Mouse (Mus musculus) hematopoietic stem cell, adult 5-6 weeks (primary cell): ENCODE results near the gene Zfp963. TPM values are rescaled to one million over a fixed set of nuclear protein-coding genes. Genes with fewer than 3 reads are reported as not detected.

Experiments
- ATAC-seq, 2 experiments: fragments of 125-278 bp in 1 of 2; replicated peaks in 1 of 2; 2 replicates each; pipeline ENCODE4 v1.8.0; 2016 to 2017; ENCODE audit warnings: inconsistent platforms in 2 of 2, mild to moderate bottlenecking in 2 of 2, moderate number of reproducible peaks in 2 of 2, low read depth in 1 of 2, moderate TSS enrichment in 1 of 2; ENCODE audit not compliant: low FRiP score in 2 of 2, poor library complexity in 2 of 2, severe bottlenecking in 2 of 2, insufficient read depth in 1 of 2, low TSS enrichment in 1 of 2
- total RNA-seq: library from RNA; stranded (forward); fragments of 172-1452, 232-1000 nt; gene quantifications from 2 replicates; pipeline ENCODE4 v1.2.3, GENCODE M21; 2017

Zfp963 gene
- 4.8 and 9.7 TPM in 2 replicates for total RNA-seq

DNA sequence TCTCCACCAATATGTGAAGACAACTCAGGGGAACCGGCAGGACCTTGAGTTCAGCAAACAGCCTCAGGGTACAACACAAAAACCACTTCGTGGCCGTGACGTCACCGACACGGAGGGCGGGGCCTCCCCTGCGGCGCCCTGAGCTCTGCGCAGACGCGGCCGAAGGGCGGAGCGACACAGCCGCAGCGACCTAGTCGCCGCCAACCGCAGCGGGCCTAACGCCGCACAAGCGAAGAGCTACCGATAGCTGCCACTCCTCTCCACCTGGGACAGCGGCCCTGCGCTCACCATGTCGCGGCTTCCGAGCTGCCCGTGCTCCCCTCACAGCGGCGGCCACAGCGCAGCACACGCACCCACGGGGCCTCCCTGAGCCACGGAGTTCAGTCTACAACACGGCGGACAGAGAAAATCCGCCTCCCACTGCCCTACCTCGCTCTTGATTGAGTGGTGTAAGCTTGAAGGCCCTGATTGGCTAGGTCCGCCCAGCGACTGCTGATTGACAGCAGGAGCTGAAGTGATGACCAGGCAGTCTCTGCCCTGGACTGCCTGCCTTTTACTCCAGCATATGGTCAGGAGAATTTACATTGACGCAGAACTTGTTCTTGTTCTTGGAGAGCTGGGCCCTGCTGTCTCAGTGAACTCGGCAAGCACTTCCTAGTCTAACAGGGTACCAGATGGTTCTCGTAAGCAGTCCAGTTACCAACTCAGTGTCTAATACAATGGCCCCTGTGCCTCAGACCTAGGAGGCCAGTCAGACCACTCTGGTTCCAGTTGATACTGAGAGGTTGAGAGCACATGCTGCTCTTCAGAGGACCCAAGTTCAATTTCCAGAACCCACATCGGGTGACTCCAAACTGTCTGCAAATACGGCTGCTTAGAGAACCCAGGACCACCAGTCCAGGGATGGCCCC, at the start of gene Zfp963:
Gene Zfp963, minus strand, starts transcription at position 427 of the 911 bp plus-strand sequence.
- peak; percentile 93 to 96 for ATAC-seq

DNA sequence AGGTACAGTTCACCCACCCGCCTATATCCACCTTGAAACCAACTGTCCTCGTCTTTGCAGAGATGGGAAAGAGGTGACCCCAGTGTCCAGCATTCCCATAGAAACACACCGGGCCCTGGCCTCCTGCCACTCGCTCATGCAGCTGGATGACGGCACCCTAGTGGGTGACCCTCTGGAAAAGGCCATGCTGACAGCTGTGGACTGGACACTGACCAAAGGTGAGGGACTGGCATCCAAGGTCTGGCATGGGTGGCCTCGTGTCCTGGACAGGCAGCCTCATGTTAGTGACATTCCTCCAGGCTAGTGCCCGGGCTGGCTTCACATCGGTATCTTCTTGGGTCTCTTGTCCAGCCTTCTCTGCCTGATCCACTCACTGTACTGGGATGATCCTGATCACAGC, 49.5 kb upstream of the Zfp963 start:
- no peak for ATAC-seq

DNA sequence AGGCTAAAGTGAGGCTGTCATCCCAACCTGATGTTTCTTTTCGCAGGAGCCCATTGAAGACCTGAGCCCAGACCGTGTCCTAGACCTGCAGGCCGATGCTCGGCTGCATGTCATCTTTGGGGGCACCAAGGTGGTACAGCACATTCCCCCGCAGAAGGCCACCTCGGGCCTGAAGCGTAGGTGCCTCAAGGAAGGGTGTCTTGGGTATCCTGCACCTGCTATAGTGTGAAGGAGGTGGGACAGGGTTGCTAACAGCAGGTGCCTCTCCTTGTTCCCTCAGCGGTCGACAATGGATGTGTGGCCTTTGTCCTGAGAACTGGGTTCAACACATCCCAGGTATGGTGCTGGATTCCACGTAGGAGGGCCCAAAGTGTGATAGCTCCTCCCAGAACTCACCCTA, 47.9 kb upstream of the Zfp963 start:
- ATAC-seq = no peak

- no peak for ATAC-seq
Measured at GRCm38 (mm10) chr8:69796721-69797345, 47.1 kb upstream of the Zfp963 start.

- ATAC-seq = no peak
Measured at GRCm38 (mm10) chr8:69794901-69795300, 45.1 kb upstream of the Zfp963 start.

GRCm38 (mm10) chr8:69794096-69794495, 44.3 kb upstream of the Zfp963 start:
- no peak for ATAC-seq

GRCm38 (mm10) chr8:69793666-69794065, 43.9 kb upstream of the Zfp963 start:
- no peak for ATAC-seq

DNA sequence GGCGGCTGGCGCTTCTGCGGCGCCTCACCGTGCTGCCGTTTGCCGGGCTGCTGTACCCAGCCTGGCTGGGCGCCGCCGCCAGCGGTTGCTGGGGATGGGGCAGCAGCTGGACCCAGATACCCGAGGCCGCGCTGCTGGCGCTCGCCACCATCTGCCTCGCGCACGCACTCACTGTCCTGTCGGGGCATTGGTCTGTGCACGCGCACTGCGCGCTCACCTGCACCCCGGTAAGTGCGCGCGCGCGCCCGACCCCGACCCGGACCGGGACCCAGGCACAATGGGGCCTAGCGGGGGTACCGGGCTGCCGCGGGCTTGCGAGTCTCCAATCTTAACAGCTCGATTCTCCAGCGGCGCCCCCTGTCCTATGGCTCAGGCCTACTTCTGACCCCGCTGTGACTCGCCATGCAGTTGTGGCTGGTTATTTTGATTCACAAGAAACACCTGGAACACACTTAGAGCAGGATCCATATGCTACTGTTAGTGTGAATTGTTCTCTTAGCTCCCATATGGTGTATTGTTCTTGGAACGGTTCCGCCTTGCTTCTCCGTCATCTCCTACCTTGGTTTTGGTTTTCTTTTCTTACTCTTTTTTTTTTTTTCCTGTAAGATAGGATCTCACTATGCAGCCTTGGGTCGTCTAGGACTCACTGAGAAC, 41.8 kb upstream of the Zfp963 start:
- ATAC-seq = peak in 1 of 2 experiments; percentile 41; a peak in 2 of 4 replicates

GRCm38 (mm10) chr8:69790773-69791367, 41.1 kb upstream of the Zfp963 start, which contains the start of the genes Atp13a1 and Zfp866:
TSS of gene Atp13a1 (plus strand) at chr8:69791163.
TSS of gene Zfp866 (minus strand) at chr8:69791178.
- ATAC-seq = peak; percentile 90 to 95

DNA sequence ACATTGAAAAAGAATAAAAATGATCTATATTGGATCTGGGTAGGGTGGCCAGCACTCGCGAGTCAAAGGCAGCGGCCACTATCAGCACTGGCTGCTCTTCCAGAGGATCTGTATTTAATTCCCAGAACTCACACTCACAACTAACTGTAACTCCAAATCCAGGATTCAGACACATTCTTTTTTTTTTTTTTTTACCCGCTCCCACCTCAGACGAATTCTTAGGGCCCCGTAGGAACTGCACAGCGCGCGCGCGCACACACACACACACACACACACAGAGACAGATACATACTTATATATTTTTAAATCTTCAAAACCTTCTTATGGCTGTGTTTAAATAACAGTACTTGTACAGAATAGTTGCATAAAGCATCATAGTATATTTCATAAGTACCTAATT, 40.6 kb upstream of the Zfp963 start:
- ATAC-seq = peak; percentile 4; a peak in 1 of 4 replicates

DNA sequence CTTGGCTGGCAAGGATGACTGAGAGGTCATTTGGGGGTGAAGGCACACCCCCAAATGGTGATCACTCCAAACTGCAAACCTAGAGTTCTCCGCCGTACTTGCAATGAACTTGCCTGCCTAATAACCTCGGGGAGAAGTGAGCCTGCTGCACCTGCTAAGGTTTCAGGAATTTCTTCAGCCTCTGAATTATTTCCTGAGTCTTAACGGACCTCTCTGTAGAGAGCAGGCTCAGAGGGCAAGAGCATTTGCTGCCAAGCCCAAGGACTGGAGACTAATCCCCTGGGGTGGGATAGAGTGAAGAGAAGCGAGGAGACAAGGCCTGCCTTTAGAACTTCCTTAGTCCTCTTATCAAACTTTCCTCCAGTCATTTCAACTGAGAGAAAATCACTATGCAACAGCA, 40.0 kb upstream of the Zfp963 start:
- no peak for ATAC-seq

- ATAC-seq = no peak
Measured at GRCm38 (mm10) chr8:69789105-69789504, 39.3 kb upstream of the Zfp963 start.

- ATAC-seq = no peak
Measured at GRCm38 (mm10) chr8:69777111-69777510, 27.3 kb upstream of the Zfp963 start.

GRCm38 (mm10) chr8:69775149-69775534, 25.4 kb upstream of the Zfp963 start:
- peak in 1 of 2 experiments; percentile 13; a peak in 1 of 4 replicates for ATAC-seq

- ATAC-seq = peak; percentile 99 to 100
Measured at GRCm38 (mm10) chr8:69774503-69775148, 24.9 kb upstream of the Zfp963 start, which contains the start of gene Gm20422. TSS of gene Gm20422 (minus strand) at chr8:69774886.

- no peak for ATAC-seq
Measured at GRCm38 (mm10) chr8:69772106-69772505, 22.3 kb upstream of the Zfp963 start.

GRCm38 (mm10) chr8:69771221-69771620, 21.5 kb upstream of the Zfp963 start:
- no peak for ATAC-seq
